ENCODE assay signal across 10 mouse cellular contexts in genomic region chr17:30467566-30468213, GRCm38 (mm10).
DNase-seq lines count a peak whose midpoint lies in the region; ATAC-seq lines count a peak whose summit lies in the region.
"Had no signal": no experiment of that assay in that cellular context is flagged by ENCODE, and none has a peak within 500 bp of the region (broad histone marks: within the 10 kb centered on the region; RNA-seq: fewer than 3 reads in every experiment).

No protein-coding gene starts in this region.

- no peaks in the 10 kb centered on the region for H3K36me3 ChIP-seq in heart, embryonic 13.5 days
- H3K36me3 ChIP-seq in forebrain, embryonic 11.5 days (ENCODE audit: control insufficient read depth, insufficient read depth, low read length): no peaks in the 10 kb centered on the region
- H3K36me3 ChIP-seq in neural tube, embryonic 15.5 days: no peaks in the 10 kb centered on the region
- no peaks in the 10 kb centered on the region for H3K36me3 ChIP-seq in liver, embryonic 12.5 days
- H3K36me3 ChIP-seq: limb, embryonic 13.5 days had no signal

- H3K9me3 ChIP-seq in heart, embryonic 13.5 days: no peaks in the 10 kb centered on the region
- H3K9me3 ChIP-seq in forebrain, embryonic 11.5 days (ENCODE audit: control insufficient read depth, low read length): no peaks in the 10 kb centered on the region
- H3K9me3 ChIP-seq in neural tube, embryonic 15.5 days (replicated peaks): no peaks in the 10 kb centered on the region
- H3K9me3 ChIP-seq in liver, embryonic 12.5 days (replicated peaks): no peaks in the 10 kb centered on the region
- H3K9me3 ChIP-seq: G1E; limb, embryonic 13.5 days had no signal

- H3K27ac ChIP-seq in heart, embryonic 13.5 days (replicated peaks): peak overlapping the region; percentile 72
- H3K27ac ChIP-seq in forebrain, embryonic 11.5 days (ENCODE audit: low read depth, low read length): peak overlapping the region; percentile 61; the same call in 1 of the 2 replicates
- no peak overlapping the region for H3K27ac ChIP-seq in neural tube, embryonic 15.5 days (replicated peaks)
- no peak overlapping the region for H3K27ac ChIP-seq in liver, embryonic 12.5 days
- H3K27ac ChIP-seq: limb, embryonic 13.5 days had no signal

- H3K9ac ChIP-seq in heart, embryonic 13.5 days: peak overlapping the region; percentile 61
- no peak overlapping the region for H3K9ac ChIP-seq in forebrain, embryonic 11.5 days (ENCODE audit: low read length)
- H3K9ac ChIP-seq in neural tube, embryonic 15.5 days (replicated peaks): no peak overlapping the region
- no peak overlapping the region for H3K9ac ChIP-seq in liver, embryonic 12.5 days
- H3K9ac ChIP-seq: limb, embryonic 13.5 days had no signal

- 34% methylated on average over 14 of the region's 14 CpGs for WGBS in heart, embryonic 13.5 days
- WGBS in forebrain, embryonic 11.5 days: 43% methylated on average over 14 of the region's 14 CpGs
- WGBS in neural tube, embryonic 15.5 days: 47% methylated on average over 14 of the region's 14 CpGs
- 73% methylated on average over 14 of the region's 14 CpGs for WGBS in liver, embryonic 12.5 days (ENCODE audit: insufficient replicate concordance)

- no peak for DNase-seq in heart, adult 9 months (ENCODE audit: low spot score in 2 of 2)
- no peak for DNase-seq in forebrain, embryonic 11.5 days (ENCODE audit: low spot score)
- DNase-seq in layer of hippocampus, postnatal 14 days (ENCODE audit: low spot score in 2 of 2): peak; percentile 79 to 87
- no peak for DNase-seq in thymus, adult 18-20 months
- no peak for DNase-seq in ovary, postnatal 14 days (ENCODE audit: low spot score)

- no peaks in the 10 kb centered on the region for H3K27me3 ChIP-seq in heart, embryonic 13.5 days (replicated peaks)
- H3K27me3 ChIP-seq in forebrain, embryonic 11.5 days (ENCODE audit: control insufficient read depth, insufficient read depth, low read length): no peaks in the 10 kb centered on the region
- H3K27me3 ChIP-seq in neural tube, embryonic 15.5 days (replicated peaks): no peaks in the 10 kb centered on the region
- no peaks in the 10 kb centered on the region for H3K27me3 ChIP-seq in liver, embryonic 12.5 days (replicated peaks)
- H3K27me3 ChIP-seq: limb, embryonic 13.5 days had no signal

- peak overlapping the region; percentile 55 for H3K4me2 ChIP-seq in heart, embryonic 13.5 days
- no peak overlapping the region for H3K4me2 ChIP-seq in forebrain, embryonic 11.5 days (ENCODE audit: low read depth, low read length, severe bottlenecking)
- no peak overlapping the region for H3K4me2 ChIP-seq in neural tube, embryonic 15.5 days
- no peak overlapping the region for H3K4me2 ChIP-seq in liver, embryonic 12.5 days
- H3K4me2 ChIP-seq: limb, embryonic 13.5 days had no signal

- H3K4me3 ChIP-seq in heart, embryonic 13.5 days: peak overlapping the region; percentile 15
- no peak overlapping the region for H3K4me3 ChIP-seq in forebrain, embryonic 11.5 days (ENCODE audit: low read depth, low read length)
- H3K4me3 ChIP-seq in neural tube, embryonic 15.5 days (replicated peaks): no peak overlapping the region
- H3K4me3 ChIP-seq in liver, embryonic 12.5 days: no peak overlapping the region
- H3K4me3 ChIP-seq: limb, embryonic 13.5 days had no signal

- ATAC-seq in heart, embryonic 13.5 days (ENCODE audit: extremely low read depth, insufficient number of reproducible peaks, low FRiP score, low TSS enrichment): no peak
- no peak; the same call in 1 of the 2 replicates for ATAC-seq in forebrain, embryonic 11.5 days (replicated peaks; ENCODE audit: low FRiP score)
- ATAC-seq in neural tube, embryonic 15.5 days (ENCODE audit: low FRiP score): peak; percentile 50; the same call in 1 of the 2 replicates
- ATAC-seq in liver, embryonic 12.5 days: no peak

- H3K4me1 ChIP-seq in heart, embryonic 13.5 days: peaks cover 76% of the 10 kb centered on the region
- H3K4me1 ChIP-seq in forebrain, embryonic 11.5 days (replicated peaks; ENCODE audit: control insufficient read depth, insufficient read depth, low read length): peaks cover 16% of the 10 kb centered on the region
- H3K4me1 ChIP-seq in neural tube, embryonic 15.5 days: peaks cover 41% of the 10 kb centered on the region
- H3K4me1 ChIP-seq in liver, embryonic 12.5 days: 0 out of 2 replicates have a peak, but pooled peaks cover 5% of the 10 kb centered on the region

Comparison
In these comparisons a context has a peak if more than half of its experiments do, and no peak if none do; other contexts are left out.
1. H3K27ac ChIP-seq: peak in heart, embryonic 13.5 days (single experiment) and forebrain, embryonic 11.5 days (single experiment); none in neural tube, embryonic 15.5 days (single experiment) and liver, embryonic 12.5 days (single experiment).
2. DNase-seq: peak in layer of hippocampus, postnatal 14 days (2 of 2); none in heart, adult 9 months (0 of 2), forebrain, embryonic 11.5 days (single experiment), thymus, adult 18-20 months (0 of 2) and ovary, postnatal 14 days (single experiment).